ENCODE assay signal across 23 mouse cellular contexts in the genomic region with DNA sequence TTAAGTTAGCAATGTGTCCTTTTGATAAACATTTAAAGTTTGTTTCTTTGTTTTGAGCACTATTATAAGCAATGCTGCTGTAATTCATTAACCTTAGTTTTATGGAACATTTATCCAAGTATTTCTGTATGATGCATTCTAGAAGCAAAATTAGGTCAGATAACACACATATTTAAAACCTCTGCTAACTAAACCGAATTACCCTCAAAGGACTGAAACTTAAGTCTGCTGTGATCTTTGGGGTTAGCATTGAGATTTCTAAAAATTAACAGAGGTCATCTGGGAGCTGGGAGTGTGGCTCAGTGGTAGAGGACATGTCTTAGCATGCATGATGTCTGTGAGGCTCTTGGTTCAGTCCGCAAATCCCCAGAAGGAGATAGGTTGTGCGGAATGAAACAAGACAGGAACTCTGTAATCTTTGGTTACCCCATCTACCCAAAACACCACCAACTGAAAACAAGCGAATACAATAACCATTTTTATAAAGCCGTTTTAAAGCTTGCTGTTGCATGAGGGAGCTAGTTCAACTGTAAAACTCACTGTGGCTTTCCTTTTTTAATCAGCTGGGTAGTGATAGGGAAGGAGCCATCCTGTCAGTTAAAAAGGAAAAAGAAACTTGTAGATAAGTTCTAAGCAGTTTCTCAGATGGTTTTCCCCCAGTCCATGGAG.
DNase-seq lines count a peak whose midpoint lies in the region; ATAC-seq and TF ChIP-seq lines count a peak whose summit lies in the region.
"Had no signal": no experiment of that assay in that cellular context is flagged by ENCODE, and none has a peak within 500 bp of the region (broad histone marks: within the 10 kb centered on the region; RNA-seq: fewer than 3 reads in every experiment).

No protein-coding gene starts in this region.

- peaks cover 7% of the 10 kb centered on the region; the same call in 1 of the 2 replicates for H3K36me3 ChIP-seq in liver, postnatal 0 days (replicated peaks; ENCODE audit: insufficient read depth, low read length)
- H3K36me3 ChIP-seq in MEL (ENCODE audit: control insufficient read depth in 1 of 2, insufficient read depth in 2 of 2, low read length in 2 of 2) = peaks cover 29 to 48% of the 10 kb centered on the region in 2 experiments
- H3K36me3 ChIP-seq in forebrain, embryonic 14.5 days (ENCODE audit: control insufficient read depth, insufficient read depth, low read length) = no peaks in the 10 kb centered on the region; the same call in 1 of the 2 replicates
- H3K36me3 ChIP-seq: forebrain, embryonic 15.5 days; hindbrain, embryonic 10.5 days; hindbrain, embryonic 13.5 days had no signal

- 59% methylated on average over 5 of the region's 5 CpGs for WGBS in liver, postnatal 0 days (ENCODE audit: insufficient replicate concordance)
- WGBS in forebrain, embryonic 14.5 days = 95% methylated on average over 5 of the region's 5 CpGs

- H3K79me2 ChIP-seq in MEL (ENCODE audit: control insufficient read depth, insufficient read depth, low read length, poor library complexity) = peaks cover 21% of the 10 kb centered on the region; the same call in 1 of the 2 replicates

- no peak for TF ChIP-seq RAD21 in MEL (IDR thresholded peaks at IDR 0.05; ENCODE audit: low read depth, low read length)

- no peaks in the 10 kb centered on the region for H3K27me3 ChIP-seq in liver, postnatal 0 days (ENCODE audit: insufficient read depth, low read length)
- H3K27me3 ChIP-seq in MEL (ENCODE audit: control insufficient read depth in 1 of 2, insufficient read depth in 2 of 2, low read length in 2 of 2) = no peaks in the 10 kb centered on the region
- no peaks in the 10 kb centered on the region for H3K27me3 ChIP-seq in forebrain, embryonic 14.5 days (replicated peaks; ENCODE audit: control insufficient read depth, insufficient read depth, low read length)
- H3K27me3 ChIP-seq: forebrain, embryonic 15.5 days; heart, embryonic 12.5 days; heart, embryonic 15.5 days; hindbrain, embryonic 13.5 days had no signal

- no peak for DNase-seq in liver, postnatal 0 days
- DNase-seq in liver (no peak), 416B (ENCODE audit: low read depth) (peak; percentile 89), MEL (ENCODE audit: low read depth, low spot score) (peak; percentile 84)
- DNase-seq in forebrain, embryonic 14.5 days (ENCODE audit: low spot score) = no peak
- no peak for DNase-seq in kidney, postnatal 36 days
- no peak for DNase-seq in layer of hippocampus, postnatal 10 days (ENCODE audit: low spot score in 2 of 2)
- DNase-seq: adrenal gland, adult 2 months; adrenal gland, postnatal 14 days; cerebellum, adult 11 months; cerebellum, adult 2 months; cerebellum, adult 9-11 months; cerebellum, postnatal 36 days; gastrocnemius, postnatal 25 days; heart, postnatal 10 days; heart, postnatal 36 days had no signal

- TF ChIP-seq EP300 in liver, postnatal 0 days (IDR thresholded peaks at IDR 0.05; ENCODE audit: low read depth) = peak; percentile 52; the same call in 1 of the 2 replicates
- peak; percentile 99 to 100 for TF ChIP-seq EP300 in MEL (IDR thresholded peaks at IDR 0.05; ENCODE audit: low read depth in 1 of 2, low read length in 2 of 2)

- peak in 1 of 2 experiments; percentile 52; a peak in 2 of 4 replicates for TF ChIP-seq POLR2A in MEL (IDR thresholded peaks at IDR 0.05; ENCODE audit: control insufficient read depth in 1 of 2, insufficient read depth in 1 of 2, low read depth in 1 of 2, low read length in 2 of 2, poor library complexity in 1 of 2)

- H3K4me3 ChIP-seq in liver, postnatal 0 days (ENCODE audit: low read depth, low read length) = no peak overlapping the region
- peak overlapping the region in 1 of 2 experiments; percentile 3; a peak in 1 of 4 replicates for H3K4me3 ChIP-seq in MEL (ENCODE audit: control insufficient read depth in 1 of 2, insufficient read depth in 1 of 2, low read depth in 2 of 2, low read length in 2 of 2)
- H3K4me3 ChIP-seq in forebrain, embryonic 14.5 days (ENCODE audit: low read depth, low read length) = no peak overlapping the region
- H3K4me3 ChIP-seq: forebrain, embryonic 15.5 days; heart, embryonic 12.5 days; heart, embryonic 15.5 days; hindbrain, embryonic 10.5 days; hindbrain, embryonic 13.5 days had no signal

- H3K27ac ChIP-seq in liver, postnatal 0 days (ENCODE audit: low read depth) = no peak overlapping the region
- H3K27ac ChIP-seq in MEL (ENCODE audit: control insufficient read depth, low read depth, low read length) = peak overlapping the region; percentile 91
- H3K27ac ChIP-seq in forebrain, embryonic 14.5 days (ENCODE audit: low read depth, low read length) = no peak overlapping the region
- H3K27ac ChIP-seq: forebrain, embryonic 15.5 days; heart, embryonic 15.5 days; hindbrain, embryonic 10.5 days; hindbrain, embryonic 13.5 days had no signal

- no peak overlapping the region for H3K9ac ChIP-seq in liver, postnatal 0 days (replicated peaks)
- H3K9ac ChIP-seq in MEL (ENCODE audit: control insufficient read depth, low read depth, low read length, poor library complexity, severe bottlenecking) = peak overlapping the region; percentile 47
- H3K9ac ChIP-seq in forebrain, embryonic 14.5 days (ENCODE audit: low read length) = no peak overlapping the region
- H3K9ac ChIP-seq: forebrain, embryonic 15.5 days; heart, embryonic 12.5 days; heart, embryonic 15.5 days; hindbrain, embryonic 13.5 days had no signal

- no peaks in the 10 kb centered on the region for H3K9me3 ChIP-seq in liver, postnatal 0 days (ENCODE audit: low read length)
- no peaks in the 10 kb centered on the region for H3K9me3 ChIP-seq in MEL (replicated peaks; ENCODE audit: insufficient read depth, low read length)
- H3K9me3 ChIP-seq in forebrain, embryonic 14.5 days (replicated peaks; ENCODE audit: control insufficient read depth, low read length) = no peaks in the 10 kb centered on the region
- H3K9me3 ChIP-seq: forebrain, embryonic 15.5 days; heart, embryonic 12.5 days; heart, embryonic 15.5 days; hindbrain, embryonic 10.5 days; hindbrain, embryonic 13.5 days had no signal

- H3K4me1 ChIP-seq in liver, postnatal 0 days (ENCODE audit: insufficient read depth) = no peaks in the 10 kb centered on the region
- peaks cover 26% of the 10 kb centered on the region in 2 experiments for H3K4me1 ChIP-seq in MEL (ENCODE audit: control insufficient read depth in 1 of 2, insufficient read depth in 2 of 2, low read length in 2 of 2)
- H3K4me1 ChIP-seq in forebrain, embryonic 14.5 days (ENCODE audit: control insufficient read depth, insufficient read depth, low read length) = no peaks in the 10 kb centered on the region
- H3K4me1 ChIP-seq: forebrain, embryonic 15.5 days; heart, embryonic 15.5 days; hindbrain, embryonic 10.5 days; hindbrain, embryonic 13.5 days had no signal

- no peak overlapping the region for H3K4me2 ChIP-seq in liver, postnatal 0 days (ENCODE audit: low read depth, low read length)
- H3K4me2 ChIP-seq in forebrain, embryonic 14.5 days (ENCODE audit: low read length) = no peak overlapping the region
- H3K4me2 ChIP-seq: forebrain, embryonic 15.5 days; heart, embryonic 12.5 days; heart, embryonic 15.5 days; hindbrain, embryonic 13.5 days had no signal

- no peak for TF ChIP-seq CTCF in liver, postnatal 0 days (IDR thresholded peaks at IDR 0.05; ENCODE audit: low read depth)
- TF ChIP-seq CTCF in MEL (IDR thresholded peaks at IDR 0.05 in 2 of 3, conservative IDR thresholded peaks at IDR 0.05 in 1 of 3; ENCODE audit: control insufficient read depth in 1 of 3, insufficient read depth in 1 of 3, low read depth in 2 of 3, low read length in 3 of 3, poor library complexity in 1 of 3, severe bottlenecking in 1 of 3) = no peak

- no peak for ATAC-seq in liver, postnatal 0 days
- peak; percentile 41 for ATAC-seq in granulocyte monocyte progenitor cell, adult 5-6 weeks (replicated peaks; ENCODE audit: poor library complexity, severe bottlenecking)
- no peak for ATAC-seq in forebrain, embryonic 14.5 days
- ATAC-seq: forebrain, embryonic 15.5 days; hindbrain, embryonic 16.5 days had no signal

TF ChIP-seq in MEL, 35 proteins besides CTCF, POLR2A, EP300 and RAD21 (continues in another document):
- TF ChIP-seq GATA1 (IDR thresholded peaks at IDR 0.05; ENCODE audit: low read depth, low read length) (peak; percentile 95), USF2 (IDR thresholded peaks at IDR 0.05; ENCODE audit: borderline replicate concordance in 1 of 2, insufficient read depth in 1 of 2, low read depth in 1 of 2, low read length in 2 of 2) (no peak), MEF2A (IDR thresholded peaks at IDR 0.05; ENCODE audit: extremely low read depth, insufficient replicate concordance, low read depth, low read length, poor library complexity, severe bottlenecking) (peak; percentile 15; the same call in 1 of the 2 replicates), SIN3A (IDR thresholded peaks at IDR 0.05; ENCODE audit: low read length) (peak; percentile 100), POLR2AphosphoS2 (IDR thresholded peaks at IDR 0.05; ENCODE audit: low read length) (peak; percentile 43; the same call in 1 of the 2 replicates), NRF1 (IDR thresholded peaks at IDR 0.05; ENCODE audit: insufficient read depth, low read depth, low read length, poor library complexity, severe bottlenecking) (no peak), KAT2A (conservative IDR thresholded peaks at IDR 0.05; ENCODE audit: low read depth, low read length) (peak; percentile 62), E2F4 (IDR thresholded peaks at IDR 0.05; ENCODE audit: borderline replicate concordance, low read depth, low read length) (no peak), TBP (IDR thresholded peaks at IDR 0.05; ENCODE audit: low read depth, low read length) (peak; percentile 84), MAX (IDR thresholded peaks at IDR 0.05; ENCODE audit: low read length) (peak; percentile 6; the same call in 1 of the 2 replicates), NELFE (IDR thresholded peaks at IDR 0.05; ENCODE audit: low read depth, low read length) (peak; percentile 55), BHLHE40 (IDR thresholded peaks at IDR 0.05; ENCODE audit: borderline replicate concordance, low read depth, low read length) (peak; percentile 60; the same call in 1 of the 2 replicates), ZC3H11A (IDR thresholded peaks at IDR 0.05; ENCODE audit: low read depth, low read length) (0 out of 2 replicates have a peak, but pooled peaks have one; percentile 0), MAFK (IDR thresholded peaks at IDR 0.05; ENCODE audit: borderline replicate concordance, low read depth, low read length) (peak; percentile 78), JUND (IDR thresholded peaks at IDR 0.05; ENCODE audit: low read depth, low read length) (peak; percentile 94), MAZ (IDR thresholded peaks at IDR 0.05; ENCODE audit: low read depth, low read length) (no peak), CHD2 (IDR thresholded peaks at IDR 0.05; ENCODE audit: low read length) (peak; percentile 38; the same call in 1 of the 2 replicates), POLR2AphosphoS5 (IDR thresholded peaks at IDR 0.05; ENCODE audit: borderline replicate concordance, low read depth, low read length) (no peak), ZKSCAN1 (IDR thresholded peaks at IDR 0.05; ENCODE audit: low read depth, low read length) (no peak), USF1 (IDR thresholded peaks at IDR 0.05; ENCODE audit: low read depth, low read length) (no peak), GABPA (IDR thresholded peaks at IDR 0.05; ENCODE audit: low read depth, low read length) (no peak)

Comparison
In these comparisons a context has a peak if more than half of its experiments do, and no peak if none do; other contexts are left out.
1. DNase-seq: peak in 416B (single experiment) and MEL (single experiment); none in liver, postnatal 0 days (single experiment), liver (single experiment), forebrain, embryonic 14.5 days (single experiment), kidney, postnatal 36 days (0 of 2) and layer of hippocampus, postnatal 10 days (0 of 2).